Mouse (Mus musculus) c-Kit-negative CD71-positive TER-119-positive erythroid progenitor cells, embryonic 14.5 days (primary cell): ENCODE measurements around the gene Arhgap35.
"Not testable (repeated sequence)": the region's sequence is repeated elsewhere in the genome, so short reads cannot be mapped to it uniquely, and the experiment has no call there.

Experiments
- DNase-seq: peaks from one replicate; pipeline ENCODE4 v3.0.0-alpha.2; 2013; ENCODE audit warnings: low read depth, low spot score

Gene Arhgap35

DNA sequence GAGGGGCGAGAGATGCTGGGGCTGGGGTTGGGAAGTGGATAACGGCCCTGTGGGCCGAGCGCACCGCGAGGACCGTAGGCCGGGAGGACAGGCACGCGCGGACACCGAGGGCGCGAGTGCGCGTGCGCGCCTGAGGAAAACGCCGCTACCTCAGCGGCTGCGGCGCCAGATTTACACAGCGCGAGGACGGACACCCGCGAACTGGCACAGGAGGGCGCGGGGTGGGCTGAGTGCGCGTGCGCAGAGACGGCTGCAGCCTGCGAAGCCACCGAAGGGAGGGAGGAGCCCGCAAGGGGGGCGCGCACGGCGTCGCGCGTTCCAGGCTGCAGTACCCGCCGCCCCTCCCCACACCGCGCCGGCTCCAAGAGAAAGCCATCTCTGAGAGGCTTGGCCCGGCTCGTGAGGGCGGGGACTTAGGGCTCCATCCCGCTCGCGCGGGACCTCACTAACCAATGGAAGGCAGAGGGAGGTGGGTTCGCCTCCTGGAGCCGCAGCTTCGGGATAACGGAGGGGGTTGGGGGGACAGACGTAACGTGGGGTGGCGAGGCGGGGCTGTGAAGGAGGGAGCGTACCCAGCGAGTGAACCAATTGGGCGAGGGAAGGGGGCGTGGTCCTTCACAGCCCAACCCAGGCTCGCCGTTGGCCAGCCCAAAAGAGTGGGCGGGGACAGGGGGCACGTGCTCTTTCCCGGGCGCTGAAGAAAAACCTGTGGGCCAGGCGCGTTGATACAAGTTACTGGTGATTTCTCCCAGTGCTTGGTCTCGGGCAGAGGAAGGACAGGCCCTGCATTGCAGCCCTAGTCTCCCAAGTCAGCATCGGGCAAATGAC lies at the start of gene Arhgap35:
Gene Arhgap35 (minus strand): TSS at position 106 of the 828 bp plus-strand sequence.
- DNase-seq, result peak; percentile 34

DNA sequence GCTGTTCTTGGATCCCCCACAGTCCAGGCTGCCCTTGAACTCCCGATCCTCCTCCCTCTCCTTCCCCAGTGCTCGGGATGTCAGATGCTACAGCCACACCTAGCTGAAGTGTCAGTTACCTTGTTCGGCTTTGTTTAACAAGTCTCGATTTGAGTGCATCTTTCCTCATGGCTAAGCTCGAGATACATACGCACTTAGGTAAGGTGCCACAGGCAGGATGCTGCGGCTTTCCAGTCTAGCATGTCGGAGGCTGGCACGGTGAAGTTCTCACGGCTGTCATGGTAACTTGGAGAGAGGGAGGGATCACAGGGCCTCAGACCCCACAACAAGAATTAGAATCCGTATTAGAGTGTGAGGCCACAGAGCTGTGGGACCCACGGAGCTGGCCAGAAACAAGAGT lies 29.5 kb upstream of the Arhgap35 start:
- no peak for DNase-seq

DNA sequence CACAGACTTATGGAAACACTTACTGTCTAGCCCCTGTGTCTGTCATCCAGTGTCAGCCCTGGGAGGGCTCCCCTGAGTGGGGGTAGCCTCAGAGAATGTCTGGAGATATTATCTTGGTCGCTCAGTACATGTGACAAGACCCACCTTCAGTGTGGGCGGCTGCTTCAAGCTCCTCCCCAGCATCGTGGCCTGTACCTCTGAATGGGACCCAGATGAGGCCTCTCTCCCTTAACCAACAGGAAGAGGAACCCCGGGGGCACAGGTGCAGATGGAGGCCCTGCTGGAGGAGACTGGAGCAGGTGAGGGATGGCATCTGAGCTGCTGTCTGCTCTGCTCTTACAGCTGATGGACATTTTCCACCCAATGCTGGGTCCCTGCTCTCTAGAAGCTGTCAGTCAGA lies 28.3 kb upstream of the Arhgap35 start:
- DNase-seq, result not testable (repeated sequence)

DNA sequence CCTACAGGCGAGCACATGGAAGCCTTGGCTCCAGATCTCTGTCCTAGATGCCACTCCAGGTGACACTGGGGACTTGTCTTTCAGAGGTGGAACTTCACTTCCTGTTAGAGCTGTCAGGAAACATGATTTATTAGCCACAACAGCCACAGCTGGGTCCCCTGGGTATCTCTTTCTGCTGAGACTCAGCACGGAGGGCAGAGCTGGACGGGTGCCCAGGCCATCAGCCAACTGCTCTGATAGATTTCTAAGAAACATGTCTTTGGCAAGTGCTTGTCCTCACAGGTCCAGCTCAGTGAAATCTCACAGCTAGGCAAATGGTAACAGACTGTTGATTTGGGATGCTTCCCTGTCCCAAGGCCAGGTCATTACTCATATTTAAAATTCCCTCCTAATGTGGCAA lies 24.2 kb upstream of the Arhgap35 start:
- DNase-seq, result no peak

DNA sequence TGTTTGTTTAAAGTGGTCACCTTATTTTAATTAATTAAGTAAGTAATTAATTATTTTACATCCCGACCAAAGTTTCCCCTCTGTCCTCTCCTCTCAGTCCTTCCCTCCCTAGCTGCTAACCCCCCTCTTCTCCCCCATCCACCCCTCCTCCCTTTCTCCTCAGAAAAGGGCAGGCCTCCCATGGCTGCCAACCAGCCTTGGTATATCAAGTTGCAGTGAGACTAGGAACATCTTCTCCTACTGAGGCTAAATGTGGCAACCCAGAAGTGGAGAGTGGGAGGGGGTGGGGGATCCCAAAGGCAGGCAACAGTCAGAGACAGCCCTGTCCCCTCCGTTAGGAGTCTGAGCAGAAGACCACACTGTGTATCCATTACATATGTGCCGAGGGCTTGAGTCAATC lies 20.3 kb upstream of the Arhgap35 start:
- DNase-seq, result no peak

DNA sequence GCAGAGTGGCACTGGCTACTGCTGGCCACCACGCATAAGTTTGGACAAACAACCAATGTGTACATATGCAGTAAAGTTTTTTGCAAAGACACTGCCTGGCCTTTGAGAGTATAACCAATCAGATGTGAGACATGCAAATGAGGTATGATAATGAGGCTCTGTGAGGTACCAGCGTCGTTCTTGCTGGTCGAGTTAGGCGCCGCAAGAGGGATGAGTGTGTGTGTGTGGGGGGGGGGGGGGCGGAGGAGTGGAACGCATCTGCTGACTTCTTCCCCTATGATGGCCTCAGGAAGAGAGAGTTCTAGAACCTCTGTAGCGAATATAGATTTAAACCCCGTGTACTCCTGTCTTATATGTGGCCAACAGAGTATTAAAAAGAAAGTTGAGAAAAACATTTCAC lies 19.1 kb upstream of the Arhgap35 start:
- DNase-seq, result not testable (repeated sequence)

DNA sequence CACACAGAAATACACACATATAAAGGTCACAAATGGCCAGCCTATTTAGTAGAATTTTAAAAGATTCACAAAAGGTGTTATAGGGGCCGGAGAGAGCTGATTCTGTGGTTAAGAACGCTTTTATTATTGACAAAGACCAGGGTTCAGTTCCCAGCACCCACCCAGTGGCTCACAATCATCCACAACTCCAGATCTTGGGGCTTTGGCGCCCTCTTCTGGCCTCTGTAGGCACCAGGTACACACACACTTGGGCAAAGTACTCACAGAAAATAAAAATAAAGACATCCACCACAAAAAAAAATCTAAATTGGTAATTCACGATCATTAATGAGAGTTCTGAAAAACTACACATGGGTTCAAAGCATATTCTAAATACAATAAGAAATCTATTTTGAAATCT lies 17.1 kb upstream of the Arhgap35 start:
- DNase-seq, result no peak

DNA sequence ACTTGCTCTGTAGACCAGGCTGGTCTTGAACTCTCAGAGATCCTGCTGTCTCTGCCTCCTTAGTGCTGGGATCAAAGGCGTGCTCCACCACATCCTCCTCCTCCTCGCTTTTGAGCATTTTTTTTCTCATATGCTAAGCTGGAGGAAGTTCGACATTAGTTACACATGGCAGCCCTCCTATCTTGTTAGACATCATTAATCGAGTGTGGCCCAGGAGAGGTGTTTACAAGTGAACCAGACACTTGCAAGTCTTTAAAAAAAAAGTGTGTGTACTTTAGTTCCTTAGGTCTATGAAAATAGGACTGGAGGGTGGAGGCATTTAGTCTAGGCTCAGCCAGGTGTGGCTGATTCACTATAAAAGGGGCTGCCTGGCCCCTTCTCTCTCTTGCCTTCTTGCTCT lies 16.2 kb upstream of the Arhgap35 start:
- no peak for DNase-seq

DNA sequence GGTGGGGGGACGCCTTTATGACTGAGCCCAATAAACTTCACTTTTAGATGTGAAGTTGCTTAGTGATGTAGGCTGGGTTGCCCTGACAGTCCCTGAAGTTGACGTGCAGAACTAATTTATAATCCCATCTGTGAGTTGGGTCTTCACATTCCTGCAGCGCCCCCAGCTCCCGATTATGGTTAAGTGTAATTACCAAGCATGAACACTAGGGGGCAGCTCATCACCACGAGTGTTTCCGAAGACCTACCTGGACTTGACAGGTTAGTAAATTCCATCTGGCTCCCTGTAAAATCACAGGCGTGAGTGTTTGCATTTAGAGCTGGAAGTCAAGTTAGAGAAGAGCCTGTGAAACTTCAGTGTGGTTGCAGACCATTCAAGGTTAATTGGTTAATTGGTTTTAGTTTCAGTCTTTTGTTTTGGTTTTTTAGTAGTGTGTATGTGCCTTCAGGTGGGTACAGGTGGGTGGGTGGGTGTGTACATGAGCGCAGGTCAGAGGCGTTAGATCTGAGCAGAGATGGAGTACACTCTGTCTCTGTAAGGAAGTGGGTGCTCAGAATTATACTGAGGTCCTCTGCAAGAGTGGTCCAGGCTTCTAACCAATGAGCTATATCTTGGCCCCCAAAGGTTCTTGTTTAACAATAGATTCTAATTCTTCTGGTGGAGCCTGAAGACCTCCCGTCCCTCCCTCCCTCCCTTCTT lies 15.0 kb upstream of the Arhgap35 start:
- DNase-seq, result peak; percentile 17

DNA sequence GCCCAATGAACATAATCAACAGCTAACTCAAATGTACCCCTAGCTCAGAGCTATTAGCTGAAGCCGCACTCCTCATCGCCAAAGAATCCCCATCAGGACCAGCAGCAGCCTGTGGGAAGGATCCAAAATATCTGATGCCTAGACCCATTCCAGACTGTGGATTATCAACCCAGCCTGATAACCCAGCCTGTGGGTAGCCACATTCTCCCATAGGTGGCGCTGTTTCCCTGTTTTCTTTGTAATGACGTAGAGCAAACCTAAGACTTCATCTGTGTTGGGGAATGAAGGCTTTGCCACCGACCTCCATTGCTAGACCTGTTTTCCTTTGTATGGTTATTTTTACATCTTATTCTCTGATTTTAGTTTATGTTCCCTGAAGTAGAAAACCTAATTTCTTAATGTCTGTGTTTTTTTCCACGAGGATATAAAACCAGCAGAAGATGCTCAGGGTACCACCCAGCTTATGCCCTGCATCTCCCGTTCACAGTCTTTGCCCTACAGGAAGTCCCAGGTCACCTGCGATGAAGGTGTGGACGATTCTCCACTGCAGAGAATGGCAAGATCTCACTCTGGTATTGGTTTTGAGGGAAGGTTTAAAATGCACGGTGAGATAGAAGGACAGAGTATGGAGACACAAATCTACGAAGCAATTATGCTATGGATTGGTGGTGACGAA lies 13.4 kb upstream of the Arhgap35 start:
- DNase-seq, result peak; percentile 47

DNA sequence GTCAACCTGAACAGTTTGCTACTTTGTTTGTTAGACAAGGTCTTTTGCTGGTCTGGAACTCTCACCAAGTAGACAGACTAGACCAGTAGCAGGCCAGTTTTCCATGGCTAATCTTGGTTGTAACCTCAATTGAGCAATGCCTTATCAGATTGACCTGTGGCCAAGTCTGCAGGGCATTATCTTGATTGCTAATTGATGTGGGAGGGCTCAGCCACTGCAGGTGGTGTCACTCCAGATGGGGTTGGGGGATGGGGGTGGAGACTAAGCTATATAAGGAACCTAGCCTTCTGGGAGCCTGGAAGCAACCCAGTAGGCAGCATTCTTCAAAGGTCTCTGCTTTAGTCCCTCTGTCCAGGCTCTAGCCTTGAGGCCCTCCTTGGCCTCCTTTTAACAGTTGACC lies 8.9 kb upstream of the Arhgap35 start:
- no peak for DNase-seq

DNA sequence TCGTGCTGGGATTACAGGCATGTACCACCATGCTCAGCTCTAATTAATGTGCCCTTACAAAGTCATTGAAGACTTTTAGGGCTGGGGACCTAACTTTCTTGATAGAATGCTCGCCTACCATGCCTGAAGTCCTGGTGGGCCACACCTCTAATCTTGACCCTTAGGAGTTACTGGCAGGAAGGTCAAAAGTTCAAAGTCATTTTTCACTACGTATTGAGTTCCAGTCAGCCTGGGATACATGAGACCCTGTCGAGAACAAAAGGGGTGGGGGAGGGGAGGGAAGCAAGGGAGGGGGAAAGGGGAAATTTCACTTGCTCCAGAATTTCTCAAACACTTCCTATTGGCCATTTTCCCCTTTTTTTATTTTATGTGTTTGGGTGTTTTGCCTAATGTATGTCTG lies 8.3 kb upstream of the Arhgap35 start:
- no peak for DNase-seq

DNA sequence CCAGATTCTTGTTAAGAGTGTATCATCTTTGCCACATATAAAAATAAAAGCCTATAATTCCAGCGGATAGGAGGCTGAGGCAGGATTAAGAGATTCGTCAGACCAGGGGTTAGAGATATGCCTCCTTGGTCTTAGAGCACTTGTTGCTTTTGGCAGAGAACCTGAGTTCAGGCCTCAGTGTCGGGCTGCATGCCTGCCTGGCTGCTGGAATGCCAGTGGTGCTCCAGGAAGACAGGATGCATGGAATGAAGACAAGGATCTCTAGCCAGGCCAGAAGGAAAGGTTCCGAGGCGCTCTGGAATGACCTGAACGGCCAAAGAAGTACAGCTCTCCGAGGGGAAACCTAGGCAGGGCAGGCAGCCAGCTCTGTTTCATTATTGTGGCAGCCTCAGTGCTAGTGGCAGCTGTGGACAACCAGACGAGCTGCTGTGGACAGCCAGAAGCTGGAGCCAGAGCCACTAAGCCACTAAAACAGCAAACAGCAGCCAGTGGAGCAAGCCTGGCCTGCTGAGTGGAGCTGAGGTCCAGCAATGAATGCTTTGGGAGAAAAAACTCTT lies 6.4 kb upstream of the Arhgap35 start:
- DNase-seq, result no peak

DNA sequence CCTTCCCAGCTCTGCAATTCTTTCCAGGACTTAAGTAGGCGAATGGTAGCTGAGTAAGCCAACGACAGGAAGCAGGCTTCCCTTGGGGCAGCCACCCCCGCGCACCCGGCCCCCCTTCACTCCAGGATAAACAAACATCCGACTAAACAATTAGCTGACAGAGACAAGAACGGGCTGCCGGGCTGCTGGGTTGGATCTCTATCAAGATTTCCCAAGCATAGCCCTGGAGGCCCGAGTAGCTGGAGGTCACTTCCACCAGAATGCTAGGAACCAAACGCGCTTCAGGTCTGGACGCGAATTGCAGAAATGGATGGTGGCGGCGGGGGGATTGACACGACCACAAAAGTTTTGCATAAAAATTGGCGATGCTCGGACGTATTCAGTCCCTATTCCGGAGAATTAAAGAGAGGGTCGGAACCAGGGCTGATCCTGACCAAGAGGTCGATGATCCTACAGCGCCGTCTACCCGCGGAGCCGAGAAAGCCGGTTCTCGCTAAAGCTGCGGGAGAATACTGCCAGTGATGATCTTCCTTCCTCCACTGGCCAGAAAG lies 3.9 kb upstream of the Arhgap35 start:
- no peak for DNase-seq

DNA sequence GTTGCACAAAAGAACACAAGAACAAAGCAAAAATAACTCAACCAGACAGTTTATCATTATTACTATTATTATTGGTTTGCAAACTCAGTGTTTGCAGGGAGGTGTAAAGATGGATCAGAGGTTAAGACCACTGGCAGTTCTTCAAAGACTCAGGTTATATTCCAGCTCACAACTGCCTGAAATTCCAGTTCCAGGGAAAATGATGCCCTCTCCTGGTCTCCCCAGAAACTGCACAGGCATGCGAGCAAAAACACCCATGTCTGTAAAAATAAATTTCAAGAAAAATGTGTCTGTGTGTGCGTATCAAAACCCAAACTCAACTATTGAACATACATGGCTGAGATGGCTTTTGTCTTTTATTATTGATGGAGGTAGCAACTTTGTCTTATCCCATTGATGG lies 2.3 kb upstream of the Arhgap35 start:
- no peak for DNase-seq

DNA sequence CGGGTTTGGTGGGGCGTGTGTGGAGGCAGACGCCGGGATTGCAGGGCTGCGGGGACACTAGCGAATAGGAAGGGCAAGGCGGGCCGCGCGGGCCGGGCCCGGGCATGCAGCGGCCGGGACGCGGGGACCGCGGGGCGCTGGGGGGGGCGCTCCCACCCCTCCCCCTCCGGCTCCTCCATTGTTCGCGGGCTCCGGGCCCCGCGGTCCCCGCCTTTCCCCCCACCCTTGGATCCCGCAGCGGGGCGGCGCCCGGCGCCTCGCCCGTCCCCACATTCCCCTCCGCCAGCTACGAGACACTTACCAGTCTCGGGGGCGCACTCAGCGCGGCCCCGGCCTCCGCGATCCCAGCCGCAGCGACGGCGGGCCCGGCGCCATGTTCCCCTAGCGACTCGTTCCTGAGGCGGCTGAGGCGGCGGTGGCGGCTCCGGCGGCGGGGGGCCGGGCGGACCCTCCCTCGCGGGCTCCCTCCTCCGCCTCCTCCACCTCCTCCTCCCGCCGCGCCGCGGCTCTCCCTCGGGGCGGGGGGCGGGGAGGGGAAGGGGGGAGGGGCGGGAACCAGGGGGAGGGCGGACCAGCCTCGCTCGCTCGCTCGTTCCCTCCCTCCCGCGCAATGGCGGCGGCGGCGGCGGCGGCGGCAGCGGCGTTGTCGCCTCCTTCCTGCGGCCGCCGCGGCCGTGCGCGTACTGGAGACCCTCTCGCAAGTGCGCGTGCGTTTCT lies 464 bp downstream of the Arhgap35 start:
- no peak for DNase-seq

DNA sequence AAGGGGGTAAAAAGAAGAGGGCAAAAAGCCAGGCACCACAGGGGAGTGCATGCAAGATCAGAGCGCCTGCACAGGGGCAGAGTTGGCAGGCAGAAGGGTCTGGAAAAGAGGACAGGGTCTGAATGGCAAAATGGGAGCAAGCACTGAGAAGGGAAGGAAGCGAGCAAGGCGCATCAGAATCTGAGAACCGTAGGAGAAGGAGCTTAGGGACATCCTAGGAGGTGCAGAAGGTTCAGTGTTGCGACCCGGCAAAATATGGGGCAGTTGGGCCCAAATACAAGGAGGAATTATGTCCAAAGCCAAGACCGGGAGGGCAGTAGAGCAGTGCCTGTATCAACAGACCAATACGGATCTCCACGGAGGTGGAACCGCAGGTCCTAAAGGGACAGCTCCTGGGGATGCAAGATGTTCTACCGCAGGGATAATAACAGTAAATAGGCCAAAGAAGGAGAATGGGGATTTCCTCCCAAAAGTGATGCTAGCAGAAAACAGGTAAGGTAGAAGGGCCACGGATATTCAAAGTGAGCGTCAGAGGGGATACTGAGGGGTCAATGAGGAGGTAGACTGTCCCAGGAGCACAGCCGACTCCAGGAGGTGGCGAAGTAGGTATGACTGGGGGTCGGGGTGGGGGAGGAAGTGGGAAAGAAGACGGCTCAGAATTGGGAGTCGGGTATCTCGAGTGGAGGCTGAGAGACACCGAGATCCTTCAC lies 1.2 kb downstream of the Arhgap35 start:
- no peak for DNase-seq

DNA sequence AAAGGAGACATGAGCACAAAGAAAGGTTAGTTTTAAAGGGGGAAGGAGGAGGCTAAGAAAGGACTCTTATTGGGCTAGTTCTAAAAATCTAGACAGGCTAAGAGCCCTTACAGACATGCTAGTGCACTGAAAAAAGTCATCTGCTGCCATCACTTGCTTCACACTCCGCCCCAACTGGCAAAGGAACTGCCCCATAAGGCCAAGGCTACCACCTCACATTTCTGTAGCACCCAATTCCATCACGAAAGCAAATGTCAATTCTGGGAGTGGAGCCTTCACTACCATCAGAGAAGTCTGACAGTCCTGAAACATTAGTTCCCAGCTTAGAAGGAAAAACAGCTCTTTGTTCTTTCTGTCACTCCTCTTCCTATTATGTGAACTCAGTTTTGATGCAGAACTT lies 4.4 kb downstream of the Arhgap35 start:
- DNase-seq, result no peak

DNA sequence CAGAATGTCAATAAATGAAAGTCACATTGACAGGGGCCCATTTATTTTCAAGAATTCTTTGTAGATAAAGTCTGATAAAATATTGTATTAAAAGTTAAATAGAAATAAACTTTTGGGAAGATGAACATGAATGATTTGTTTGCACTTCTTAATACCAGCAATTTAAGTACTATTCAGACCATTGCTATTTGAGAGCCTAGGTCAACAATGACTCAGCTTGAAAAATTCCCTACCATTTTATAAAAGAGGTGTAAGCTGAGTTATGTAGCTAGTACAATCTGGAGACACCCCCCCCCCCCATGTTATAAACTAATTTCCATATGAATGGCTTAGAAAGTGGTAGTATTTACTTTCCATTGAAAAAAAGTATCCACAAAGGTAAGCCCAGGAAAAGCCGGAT lies 5.8 kb downstream of the Arhgap35 start:
- no peak for DNase-seq

DNA sequence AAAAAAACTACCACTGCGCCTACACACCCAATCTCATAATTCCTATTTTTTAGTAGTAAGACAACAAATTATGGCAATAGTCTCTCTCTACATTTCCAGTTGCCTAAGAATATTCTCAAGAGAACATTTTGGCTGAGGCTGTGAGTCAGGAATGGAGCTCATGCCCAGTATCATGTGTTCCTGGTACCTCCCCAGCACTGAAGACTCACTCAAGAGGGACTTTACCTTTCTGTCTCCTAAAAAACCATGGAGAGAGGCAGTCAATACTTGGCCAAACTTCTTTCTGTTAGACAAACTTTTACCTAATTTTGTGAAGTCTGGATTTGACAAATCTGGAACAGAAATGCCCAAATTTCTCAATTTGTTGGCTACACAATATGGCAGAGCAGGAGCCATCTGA lies 6.7 kb downstream of the Arhgap35 start:
- no peak for DNase-seq

DNA sequence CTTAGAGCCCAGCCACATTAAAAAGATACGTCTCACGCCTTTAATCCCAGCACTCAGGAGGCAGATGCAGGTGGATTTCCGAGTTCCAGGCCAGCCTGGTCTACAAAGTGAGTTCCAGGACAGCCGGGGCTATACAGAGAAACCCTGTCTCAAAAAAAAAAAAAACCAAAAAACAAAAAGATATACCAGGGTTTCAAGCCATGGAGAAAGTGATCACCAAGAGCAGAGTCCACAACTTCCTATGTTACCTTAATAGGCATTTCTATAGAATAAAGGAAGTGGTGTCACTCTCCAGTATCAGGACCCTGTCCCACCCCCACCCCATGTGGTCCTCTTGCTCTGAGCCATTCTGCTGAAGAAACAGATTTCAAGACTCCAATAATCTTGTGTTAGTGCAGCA lies 8.0 kb downstream of the Arhgap35 start:
- not testable (repeated sequence) for DNase-seq
